Mouse (Mus musculus): Measurements from ENCODE around the gene Npb.

DNA sequence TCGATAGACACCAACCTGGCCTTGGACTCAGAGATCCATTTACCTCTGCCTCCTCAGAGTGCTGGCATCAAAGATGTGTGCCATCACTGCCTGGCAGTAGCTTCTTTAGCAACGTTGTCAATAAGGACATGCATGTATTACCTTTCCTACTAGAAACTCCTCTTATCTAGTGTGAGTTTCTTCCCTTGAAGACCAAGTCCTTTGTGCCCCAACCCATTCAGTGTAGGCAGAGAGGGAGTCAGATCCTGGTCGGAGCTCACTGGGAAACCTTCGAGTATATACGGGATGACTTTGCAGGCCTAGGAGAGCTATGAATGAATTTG, 34.0 kb upstream of the Npb start:
- no peak for TF ChIP-seq CTCF (IDR thresholded peaks at IDR 0.05; ENCODE audit: low read depth, low read length)
- no peak for TF ChIP-seq TAL1 (conservative IDR thresholded peaks at IDR 0.05; ENCODE audit: low read depth, low read length)
- TF ChIP-seq GATA1 (IDR thresholded peaks at IDR 0.05; ENCODE audit: borderline replicate concordance, low read length), result no peak
- TF ChIP-seq POLR2AphosphoS5 (IDR thresholded peaks at IDR 0.05; ENCODE audit: insufficient replicate concordance, low read depth, low read length), result no peak
- TF ChIP-seq GATA2 (IDR thresholded peaks at IDR 0.05; ENCODE audit: borderline replicate concordance, low read depth, low read length), result no peak
